ENCODE assay signal across 5 mouse cellular contexts in the genomic region with DNA sequence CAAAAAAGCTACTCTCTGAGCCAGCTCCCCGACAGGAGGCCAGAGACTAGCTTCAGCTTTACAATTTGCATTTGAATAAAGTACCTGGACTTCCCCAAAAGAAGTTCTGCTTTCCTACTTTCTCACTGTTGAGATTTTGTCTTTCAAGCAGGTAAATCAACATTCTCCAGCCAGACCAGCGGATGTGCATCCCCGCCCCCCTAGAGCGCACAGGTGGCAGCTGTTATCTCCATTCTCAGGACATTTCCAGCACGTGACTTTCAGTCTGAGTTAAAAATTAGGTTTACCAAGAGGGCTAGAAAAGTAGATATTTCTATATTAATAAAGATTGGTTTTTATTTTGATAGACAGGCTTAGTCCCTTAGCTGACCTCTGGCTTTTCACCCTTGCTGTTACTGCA. TPM values are rescaled to one million over a fixed set of nuclear protein-coding genes. Genes with fewer than 3 reads are reported as not detected.
"Had no signal": no experiment of that assay in that cellular context is flagged by ENCODE, and none has a peak within 500 bp of the region (broad histone marks: within the 10 kb centered on the region; RNA-seq: fewer than 3 reads in every experiment).

No protein-coding gene starts in this region.

RNA-seq across cellular contexts. Expression of a gene that starts 51.5 kb away (rescaled TPM):
- polyA plus RNA-seq: neural tube, embryonic 13.5 days; neural tube, embryonic 14.5 days; neural tube, embryonic 15.5 days; stomach, embryonic 14.5 days; testis, adult 2 months had no signal
